Comparison of ENCODE assay signal across 24 mouse cellular contexts in genomic region chr9:115882627-115883200, GRCm38 (mm10). TPM values are rescaled to one million over a fixed set of nuclear protein-coding genes. Genes with fewer than 3 reads are reported as not detected.
"Had no signal": no experiment of that assay in that cellular context is flagged by ENCODE, and none has a peak within 500 bp of the region (broad histone marks: within the 10 kb centered on the region; RNA-seq: fewer than 3 reads in every experiment).

No protein-coding gene starts in this region.

- H3K4me1 ChIP-seq: limb, embryonic 10.5 days; limb, embryonic 13.5 days; liver, embryonic 13.5 days; megakaryocyte, embryonic 14.5 days; midbrain, embryonic 12.5 days; neural tube, embryonic 13.5 days; stomach, embryonic 15.5 days had no signal

- H3K36me3 ChIP-seq: kidney, embryonic 15.5 days; limb, embryonic 10.5 days; limb, embryonic 13.5 days; liver, embryonic 13.5 days; midbrain, embryonic 12.5 days; neural tube, embryonic 13.5 days; stomach, embryonic 15.5 days had no signal

- H3K4me3 ChIP-seq: kidney, embryonic 15.5 days; layer of hippocampus, adult 2 months; limb, embryonic 10.5 days; limb, embryonic 13.5 days; liver, embryonic 13.5 days; megakaryocyte, embryonic 14.5 days; midbrain, embryonic 12.5 days; myocyte; neural tube, embryonic 13.5 days; stomach, embryonic 15.5 days had no signal

- DNase-seq: kidney, adult 2 months; layer of hippocampus, adult 9-11 months; liver; liver, embryonic 13.5 days; lung, embryonic 14.5 days; retina, postnatal 1 day; right cerebral cortex, postnatal 25 days; spleen, adult 18-20 months; thymus, postnatal 25 days had no signal

- H3K4me2 ChIP-seq: kidney, embryonic 15.5 days; limb, embryonic 13.5 days; liver, embryonic 13.5 days; lung, embryonic 14.5 days; midbrain, embryonic 12.5 days; neural tube, embryonic 13.5 days; stomach, embryonic 15.5 days had no signal

- H3K27me3 ChIP-seq: kidney, embryonic 15.5 days; limb, embryonic 13.5 days; liver, embryonic 13.5 days; midbrain, embryonic 12.5 days; neural tube, embryonic 13.5 days; stomach, embryonic 15.5 days had no signal

- H3K9me3 ChIP-seq: limb, embryonic 10.5 days; liver, embryonic 13.5 days; midbrain, embryonic 12.5 days; neural tube, embryonic 13.5 days; stomach, embryonic 15.5 days had no signal

- H3K27ac ChIP-seq: kidney, embryonic 15.5 days; layer of hippocampus, adult 2 months; limb, embryonic 10.5 days; limb, embryonic 13.5 days; liver, embryonic 13.5 days; macrophage; midbrain, embryonic 12.5 days; neural tube, embryonic 13.5 days; stomach, embryonic 15.5 days had no signal

- ATAC-seq: lung, postnatal 0 days; midbrain, embryonic 16.5 days had no signal

- H3K9ac ChIP-seq: kidney, embryonic 15.5 days; limb, embryonic 13.5 days; liver, embryonic 13.5 days; lung, embryonic 14.5 days; midbrain, embryonic 12.5 days; neural tube, embryonic 13.5 days; stomach, embryonic 15.5 days had no signal

RNA-seq across cellular contexts. Expression of gene Gadl1, which starts 26.5 kb away (rescaled TPM):
- total RNA-seq: monocyte, adult 5-6 weeks; neutrophil, adult 5-6 weeks had no signal
- polyA plus RNA-seq: kidney, adult 2 months; large intestine, adult 2 months; macrophage had no signal
